Mouse (Mus musculus) E14TG2a.4 (cell line): Measurements from ENCODE around the gene Sh2d6.

ENCODE experiments used
- CTCF ChIP-seq: conservative IDR thresholded peaks from 2 replicates; pipeline ENCODE4 v1.5.1; 2014; ENCODE audit warnings: low read length
- NANOG ChIP-seq: IDR thresholded peaks from 2 replicates; pipeline ENCODE4 v1.6.1; 2014; ENCODE audit warnings: borderline replicate concordance, low read length, mixed read lengths

- TF ChIP-seq CTCF, result no peak
- TF ChIP-seq NANOG, result no peak
These were observed 35.2 kb downstream of the Sh2d6 start for GRCm38 (mm10) chr6:72486307-72486706.
